8 mouse cellular contexts compared by ENCODE assay signal in the genomic region with DNA sequence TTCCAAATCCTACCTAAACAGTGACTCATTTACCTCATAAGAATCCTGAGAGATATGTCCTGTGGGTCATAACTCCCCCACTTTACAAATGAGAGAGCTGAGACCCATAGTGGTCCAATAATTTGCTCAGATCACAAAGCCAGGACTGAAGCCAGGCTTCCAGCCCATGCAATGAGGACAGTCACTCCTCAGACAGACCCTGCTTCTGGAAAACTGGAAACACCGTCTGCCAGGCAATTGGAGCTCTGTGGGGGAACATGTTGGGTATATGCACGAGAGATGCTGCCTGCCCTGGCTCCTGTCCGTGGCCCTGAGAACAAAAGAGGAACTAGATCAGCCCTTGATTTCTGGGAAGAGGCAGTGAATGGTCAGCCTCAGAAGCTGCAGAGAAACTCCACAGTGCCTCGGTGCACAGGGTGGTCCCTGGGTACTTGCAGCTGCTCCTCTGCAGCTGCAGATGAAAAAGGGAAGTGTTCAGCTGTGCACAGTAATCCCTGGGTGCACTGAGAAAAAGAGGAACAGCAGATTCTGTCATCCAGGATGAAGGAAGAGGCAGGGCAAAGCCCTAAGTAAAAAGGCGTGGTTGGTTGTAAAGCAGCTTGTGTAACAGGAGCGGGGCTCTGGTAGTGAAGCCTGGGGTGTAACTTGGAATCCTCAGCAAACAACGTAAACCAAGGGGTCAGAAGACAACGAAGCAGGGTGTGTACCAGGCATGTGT. TPM values are rescaled to one million over a fixed set of nuclear protein-coding genes. Genes with fewer than 3 reads are reported as not detected.
A peak's percentile ranks its signal among the peaks of the same experiment; 100 is the strongest.
DNase-seq lines count a peak whose midpoint lies in the region; ATAC-seq and TF ChIP-seq lines count a peak whose summit lies in the region.

No protein-coding gene starts in this region.

- H3K4me3 ChIP-seq in heart, embryonic 12.5 days, result no peak overlapping the region
- no peak overlapping the region for H3K4me3 ChIP-seq in liver, postnatal 0 days (ENCODE audit: low read depth, low read length)
- no peak overlapping the region for H3K4me3 ChIP-seq in midbrain, postnatal 0 days (ENCODE audit: low read depth, low read length)

- no peaks in the 10 kb centered on the region for H3K36me3 ChIP-seq in heart, embryonic 12.5 days
- H3K36me3 ChIP-seq in liver, postnatal 0 days (replicated peaks; ENCODE audit: insufficient read depth, low read length), result no peaks in the 10 kb centered on the region
- no peaks in the 10 kb centered on the region for H3K36me3 ChIP-seq in midbrain, postnatal 0 days (ENCODE audit: insufficient read depth, low read length)

- 53% methylated on average over 8 of the region's 8 CpGs for WGBS in heart, embryonic 12.5 days
- 18% methylated on average over 8 of the region's 8 CpGs for WGBS in liver, postnatal 0 days (ENCODE audit: insufficient replicate concordance)
- 31% methylated on average over 8 of the region's 8 CpGs for WGBS in midbrain, postnatal 0 days

- peaks cover 27% of the 10 kb centered on the region for H3K4me1 ChIP-seq in heart, embryonic 12.5 days (replicated peaks)
- peaks cover 23% of the 10 kb centered on the region for H3K4me1 ChIP-seq in liver, postnatal 0 days (ENCODE audit: insufficient read depth)
- no peaks in the 10 kb centered on the region for H3K4me1 ChIP-seq in midbrain, postnatal 0 days (ENCODE audit: insufficient read depth, low read length)

- H3K4me2 ChIP-seq in heart, embryonic 12.5 days, result no peak overlapping the region
- H3K4me2 ChIP-seq in liver, postnatal 0 days (ENCODE audit: low read depth, low read length), result peak overlapping the region; percentile 20; the same call in 1 of the 2 replicates
- H3K4me2 ChIP-seq in midbrain, postnatal 0 days (ENCODE audit: low read depth, low read length, poor library complexity, severe bottlenecking), result no peak overlapping the region

- H3K9ac ChIP-seq in heart, embryonic 12.5 days, result no peak overlapping the region
- no peak overlapping the region for H3K9ac ChIP-seq in liver, postnatal 0 days (replicated peaks)
- H3K9ac ChIP-seq in midbrain, postnatal 0 days (replicated peaks; ENCODE audit: low read length, poor library complexity, severe bottlenecking), result no peak overlapping the region

- no peak for TF ChIP-seq EP300 in liver, postnatal 0 days (IDR thresholded peaks at IDR 0.05; ENCODE audit: low read depth)

- ATAC-seq in heart, embryonic 12.5 days (ENCODE audit: insufficient number of reproducible peaks, low FRiP score), result no peak
- peak; percentile 93 for ATAC-seq in common myeloid progenitor, adult 5-6 weeks (replicated peaks; ENCODE audit: low read depth, poor library complexity, severe bottlenecking)
- peak; percentile 54 for ATAC-seq in liver, postnatal 0 days
- ATAC-seq in erythroid progenitor cell, adult 5-6 weeks (replicated peaks; ENCODE audit: low FRiP score, poor library complexity, severe bottlenecking), result no peak
- no peak for ATAC-seq in midbrain, postnatal 0 days (ENCODE audit: low FRiP score)

- H3K27me3 ChIP-seq in heart, embryonic 12.5 days (replicated peaks), result 0 out of 2 replicates have a peak, but pooled peaks cover 9% of the 10 kb centered on the region
- H3K27me3 ChIP-seq in liver, postnatal 0 days (ENCODE audit: insufficient read depth, low read length), result no peaks in the 10 kb centered on the region
- H3K27me3 ChIP-seq in midbrain, postnatal 0 days (ENCODE audit: insufficient read depth, low read length), result no peaks in the 10 kb centered on the region

- no peak overlapping the region for H3K27ac ChIP-seq in heart, embryonic 12.5 days (ENCODE audit: poor library complexity, severe bottlenecking)
- H3K27ac ChIP-seq in liver, postnatal 0 days (ENCODE audit: low read depth), result no peak overlapping the region
- no peak overlapping the region for H3K27ac ChIP-seq in midbrain, postnatal 0 days (ENCODE audit: low read depth, low read length)

- TF ChIP-seq CTCF in liver, postnatal 0 days (IDR thresholded peaks at IDR 0.05; ENCODE audit: low read depth), result no peak
- no peak for TF ChIP-seq CTCF in midbrain, postnatal 0 days (IDR thresholded peaks at IDR 0.05)

- DNase-seq in heart, adult 9 months (ENCODE audit: low spot score in 2 of 2), result peak; percentile 44 to 81
- DNase-seq in A20 (ENCODE audit: low read depth, low spot score), result peak; percentile 74
- DNase-seq in liver, postnatal 0 days, result peak; percentile 37
- no peak for DNase-seq in kidney, adult 8-10 months
- DNase-seq in midbrain, postnatal 0 days (ENCODE audit: low spot score), result no peak

- no peaks in the 10 kb centered on the region for H3K9me3 ChIP-seq in heart, embryonic 12.5 days (replicated peaks)
- no peaks in the 10 kb centered on the region for H3K9me3 ChIP-seq in liver, postnatal 0 days (ENCODE audit: low read length)
- no peaks in the 10 kb centered on the region for H3K9me3 ChIP-seq in midbrain, postnatal 0 days (ENCODE audit: low read length)

RNA-seq across cellular contexts. Expression of a gene that starts 5.5 kb away (rescaled TPM):
- 17.3 and 17.9 TPM in 2 replicates for polyA plus RNA-seq in heart, embryonic 12.5 days (2016; fragmentation: Nextera tagmentation; extraction: Ambion mirVana)
- 0.41 and 4.1 TPM in 2 replicates for total RNA-seq in common myeloid progenitor, adult 5-6 weeks (2017)
- polyA plus RNA-seq in liver, postnatal 0 days (2015; fragmentation: Nextera tagmentation; extraction: Ambion mirVana), result 49.1 and 51.4 TPM in 2 replicates
- under 0.01 and 1.7 TPM in 2 replicates for total RNA-seq in erythroid progenitor cell, adult 5-6 weeks (2015; ENCODE audit: low replicate concordance)
- 1.0 and 2.2 TPM in 2 replicates for total RNA-seq in erythroid progenitor cell, adult 5-6 weeks (2017; ENCODE audit: low replicate concordance)
- 28.0 and 31.8 TPM in 2 replicates for total RNA-seq in midbrain, postnatal 0 days (2014; rRNA removed)
- 10.3 and 12.2 TPM in 2 replicates for polyA plus RNA-seq in midbrain, postnatal 0 days (2015; fragmentation: Nextera tagmentation; extraction: Ambion mirVana)

Comparison
In these comparisons a context has a peak if more than half of its experiments do, and no peak if none do; other contexts are left out.
1. DNase-seq: peak in heart, adult 9 months (2 of 2), A20 (single experiment) and liver, postnatal 0 days (single experiment); none in kidney, adult 8-10 months (0 of 2) and midbrain, postnatal 0 days (single experiment).
2. ATAC-seq: peak in common myeloid progenitor, adult 5-6 weeks (single experiment) and liver, postnatal 0 days (single experiment); none in heart, embryonic 12.5 days (single experiment), erythroid progenitor cell, adult 5-6 weeks (single experiment) and midbrain, postnatal 0 days (single experiment).